Mouse (Mus musculus): ENCODE measurements around the gene Naa20. TPM values are rescaled to one million over a fixed set of nuclear protein-coding genes. Genes with fewer than 3 reads are reported as not detected.
"Not testable (repeated sequence)": the region's sequence is repeated elsewhere in the genome, so short reads cannot be mapped to it uniquely, and the experiment has no call there.

Gene Naa20
- total RNA-seq, 2 experiments from 2014 or later: 89.1 to 93.7 TPM

DNA sequence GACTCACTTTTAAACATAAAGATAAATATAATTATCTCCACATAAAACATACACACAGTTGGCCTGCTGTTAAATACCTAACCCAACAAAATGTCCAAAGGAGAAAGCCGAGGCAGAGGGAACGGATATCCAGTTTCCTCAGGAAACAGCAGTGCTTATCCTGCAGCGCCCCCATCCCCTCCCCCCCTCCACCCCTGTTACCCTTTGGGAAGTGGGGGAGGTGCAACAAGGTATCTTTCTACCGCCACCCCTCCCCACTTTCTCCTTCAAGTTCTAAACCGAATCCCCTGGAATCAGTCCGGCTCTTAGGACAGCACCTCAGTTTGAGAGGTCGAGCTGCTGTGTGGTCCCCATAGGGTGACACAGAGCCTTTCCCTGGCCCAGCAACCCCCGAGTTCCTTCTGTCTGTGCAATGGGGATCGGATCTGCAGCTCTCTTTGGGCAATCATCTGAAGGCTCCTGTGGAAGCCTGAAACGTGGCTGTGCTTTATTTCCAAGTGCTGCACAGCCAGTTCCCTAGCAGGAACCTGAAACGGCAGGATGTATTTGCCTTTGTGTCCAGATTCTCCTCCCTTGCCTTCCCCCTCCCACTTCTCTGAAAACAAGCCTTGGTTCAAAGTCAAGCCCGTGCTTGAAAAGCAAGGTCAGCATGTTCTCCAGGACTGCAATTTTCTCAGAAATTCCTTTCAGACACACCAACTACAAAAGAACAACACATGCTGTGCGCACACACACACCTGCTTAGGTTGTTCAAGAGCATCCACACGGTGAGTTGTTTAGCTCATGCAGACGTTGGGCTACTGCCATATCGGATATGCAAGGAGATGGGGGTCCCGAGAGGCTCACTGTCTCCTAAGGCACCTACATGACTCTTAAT lies 17.6 kb upstream of the Naa20 start:
- no peak for DNase-seq
- intact Hi-C loops (cut with DNase I): no loop called here

DNA sequence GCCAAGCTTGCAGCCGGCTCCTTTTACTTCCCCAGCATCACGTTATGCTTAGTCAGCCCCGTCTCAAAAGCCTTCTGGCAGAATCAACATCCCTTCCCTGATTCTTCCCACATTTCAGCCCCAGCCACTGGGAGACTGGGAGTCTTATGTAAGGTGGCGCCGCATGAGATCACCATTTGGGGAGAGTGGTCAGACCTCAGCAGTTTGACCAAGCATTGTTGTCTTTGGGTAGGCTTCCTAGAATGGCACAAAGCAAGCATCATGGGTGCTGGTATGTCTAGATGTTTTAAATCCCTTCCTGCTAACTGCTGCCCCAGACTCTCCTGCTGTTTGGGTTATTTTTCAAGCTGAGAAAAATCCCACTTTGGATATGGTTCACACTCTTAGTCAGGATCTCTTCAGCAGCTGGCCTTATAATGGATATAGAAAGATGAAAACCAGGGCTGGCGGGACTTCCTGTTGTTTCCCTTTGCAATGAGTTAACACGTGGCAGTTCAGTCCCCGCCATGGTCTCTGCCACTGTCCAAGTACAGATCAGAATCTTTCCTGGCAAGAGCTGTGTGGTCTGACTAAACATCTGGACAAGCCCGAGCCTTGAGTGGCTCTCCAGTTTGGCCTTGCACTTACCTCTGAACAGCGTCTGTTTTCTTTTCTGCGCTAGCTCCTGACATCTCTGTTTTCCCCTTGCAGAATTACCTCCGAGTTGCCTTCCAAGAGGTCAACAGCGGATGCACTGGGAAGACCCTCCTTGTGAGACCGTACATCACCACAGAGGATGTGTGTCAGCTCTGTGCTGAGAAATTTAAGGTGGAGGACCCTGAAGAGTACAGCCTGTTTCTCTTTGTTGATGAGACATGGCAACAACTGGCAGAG lies 16.8 kb upstream of the Naa20 start:
- intact Hi-C loops (cut with DNase I): loop anchor here (5.0 kb wide), 1 partner anchor 33 kb away; no protein-coding TSS in a partner anchor
- peak; percentile 55 to 64 for DNase-seq

GRCm38 (mm10) chr2:145887937-145888765 lies 13.7 kb upstream of the Naa20 start:
- intact Hi-C loops (cut with DNase I): loop anchor here (2.0 to 5.0 kb wide), 2 partner anchors 15 to 36 kb away; partner anchors contain the start of gene Naa20
- peak; percentile 67 to 77 for DNase-seq

DNA sequence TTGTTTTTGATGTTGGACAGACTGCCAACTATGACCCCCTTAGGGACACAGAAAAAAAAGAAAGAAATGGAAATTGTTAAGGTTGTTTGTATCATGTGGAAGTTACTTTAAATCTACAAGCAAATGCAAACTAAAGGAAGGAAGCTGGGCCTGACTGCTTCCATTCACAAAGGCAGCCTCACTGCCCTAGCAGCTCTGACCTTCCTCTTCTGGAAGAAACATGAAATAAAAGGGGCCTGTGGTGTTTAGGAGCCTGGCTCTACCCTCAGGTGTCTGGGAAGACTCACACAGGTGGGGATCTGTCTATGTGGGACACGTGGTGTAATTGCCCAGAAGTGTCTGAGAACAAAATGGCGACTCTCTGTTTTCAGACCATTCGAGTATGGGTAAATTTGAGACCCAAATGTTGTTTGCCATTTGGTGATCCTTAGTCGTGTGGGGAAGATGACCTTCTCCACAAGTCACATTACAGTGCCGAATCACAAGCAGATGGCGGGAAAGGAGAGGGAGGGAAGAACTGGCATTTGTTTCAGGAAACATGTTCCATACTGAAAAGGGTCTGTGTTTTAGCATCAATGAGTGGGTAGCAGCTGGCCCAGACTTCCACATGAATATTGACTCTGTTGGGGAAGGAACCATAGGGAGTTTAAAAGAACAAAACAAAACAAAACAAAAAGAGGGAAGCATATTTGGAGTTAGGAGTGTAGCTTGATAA lies 13.0 kb upstream of the Naa20 start:
- DNase-seq: peak; percentile 27 to 44
- intact Hi-C loops (cut with DNase I): loop anchor here (2.0 to 5.0 kb wide), 2 partner anchors 14 to 37 kb away; partner anchors contain the start of gene Naa20

- DNase-seq: no peak
- intact Hi-C loops (cut with DNase I): no loop called here
These were observed 11.3 kb upstream of the Naa20 start for GRCm38 (mm10) chr2:145890571-145890970.

DNA sequence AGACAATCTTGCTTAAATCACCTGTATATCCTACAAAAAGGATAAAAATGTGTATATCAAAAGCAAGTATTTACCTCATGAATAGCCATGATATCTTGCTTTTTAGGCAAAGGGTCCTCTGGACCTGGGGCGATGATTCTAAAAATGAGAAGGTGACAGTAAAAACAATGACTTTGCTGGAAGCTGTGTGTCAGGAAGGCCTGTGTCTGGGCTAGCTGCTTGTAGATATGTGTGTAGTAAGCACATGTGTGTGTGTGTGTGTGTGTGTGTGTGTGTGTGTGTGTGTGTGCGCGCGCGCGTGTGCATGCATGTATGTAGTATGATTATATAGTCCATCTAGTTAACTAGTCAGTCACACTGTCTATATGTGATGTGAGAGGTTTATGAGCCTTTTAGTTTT lies 8.1 kb upstream of the Naa20 start:
- intact Hi-C loops (cut with DNase I): no loop called here
- DNase-seq: no peak

DNA sequence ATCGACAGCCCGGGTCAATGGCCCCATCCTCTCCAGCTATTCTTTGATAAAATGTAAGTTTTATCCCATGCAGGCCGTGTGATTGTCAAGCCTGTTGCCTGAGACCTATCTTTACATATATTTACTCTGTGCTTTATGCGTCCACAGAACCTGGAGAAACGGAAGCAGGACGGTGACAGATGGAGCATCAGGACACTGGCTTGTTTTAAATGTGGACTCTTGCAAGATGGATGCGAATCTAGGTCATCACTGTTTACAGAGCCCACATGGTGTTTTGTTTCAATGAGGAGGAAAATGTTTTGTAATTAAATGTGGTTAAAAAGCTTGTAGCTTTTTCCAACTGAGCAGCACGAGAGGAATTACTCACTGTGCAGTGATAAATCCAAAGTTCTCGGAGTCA lies 3.8 kb upstream of the Naa20 start:
- no peak for DNase-seq
- intact Hi-C loops (cut with DNase I): no loop called here

DNA sequence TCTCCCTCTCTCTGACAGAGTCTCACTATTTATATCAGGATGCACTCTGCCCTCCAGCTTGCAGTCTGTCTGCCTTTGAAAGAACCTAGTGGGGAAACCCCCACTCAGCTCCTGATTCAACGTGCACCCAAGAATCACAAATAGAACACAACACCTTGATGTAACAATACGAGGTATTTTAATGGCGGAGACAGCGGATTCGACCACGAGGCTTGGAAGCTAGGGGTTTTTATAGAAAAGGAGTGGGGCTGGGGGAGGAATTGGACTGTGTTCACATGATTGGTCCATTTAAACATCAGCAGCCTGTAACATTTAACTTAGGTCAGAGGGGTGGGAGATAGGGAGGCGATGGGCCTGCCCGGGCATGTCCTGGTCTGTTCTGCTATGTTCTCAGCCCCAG lies 1.6 kb upstream of the Naa20 start:
- DNase-seq: not testable (repeated sequence)
- intact Hi-C loops (cut with DNase I): loop anchor here (5.0 kb wide), 1 partner anchor 203 kb away; no protein-coding TSS in a partner anchor

DNA sequence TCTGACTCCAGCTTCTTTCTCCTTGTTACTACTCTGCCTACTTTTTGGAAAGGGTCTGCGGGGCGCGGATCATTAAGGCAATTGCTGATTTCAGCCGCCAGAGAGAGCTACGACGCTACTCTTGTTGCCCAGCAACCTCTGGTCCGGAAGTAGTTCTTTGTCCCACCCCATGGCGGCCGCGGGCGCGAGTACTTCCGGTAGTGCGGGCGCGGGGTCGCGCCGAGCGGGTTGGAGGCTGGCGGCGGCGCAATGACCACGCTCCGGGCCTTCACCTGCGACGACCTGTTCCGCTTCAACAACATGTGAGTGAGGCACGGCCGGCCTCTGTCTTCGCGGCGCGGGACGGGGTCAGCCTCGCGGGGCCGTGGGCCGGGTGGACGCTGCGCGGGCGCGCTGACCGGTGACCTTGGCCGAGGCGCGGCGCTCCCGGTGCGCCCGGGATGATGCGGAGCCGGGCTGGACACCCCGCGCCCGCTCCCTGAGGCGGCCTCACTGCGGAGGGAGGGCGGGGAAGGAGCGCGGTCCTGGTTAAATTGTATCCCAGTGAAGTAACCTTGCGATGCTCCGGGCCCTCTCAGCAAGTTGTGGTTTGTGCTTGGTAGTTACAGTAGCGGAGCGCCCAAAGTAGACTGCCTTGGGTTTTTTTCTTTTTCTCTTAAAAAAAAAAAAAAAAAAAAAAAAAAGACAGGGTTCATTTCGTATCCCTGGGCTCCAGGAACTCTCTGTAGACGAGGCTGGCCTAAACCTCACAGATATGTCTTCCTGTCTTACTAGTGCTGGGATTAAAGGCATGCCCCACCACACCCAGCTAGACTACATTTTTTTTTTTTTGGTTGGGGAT lies 1.4 kb downstream of the Naa20 start:
- peak; percentile 88 to 91 for DNase-seq
- intact Hi-C loops (cut with DNase I): loop anchor here (2.0 to 5.0 kb wide), 3 partner anchors 14 to 206 kb away; no protein-coding TSS in a partner anchor

GRCm38 (mm10) chr2:145903983-145904616 lies 2.2 kb downstream of the Naa20 start:
- intact Hi-C loops (cut with DNase I): loop anchor here (2.0 to 5.0 kb wide), 4 partner anchors 15 to 207 kb away; no protein-coding TSS in a partner anchor
- DNase-seq: no peak

DNA sequence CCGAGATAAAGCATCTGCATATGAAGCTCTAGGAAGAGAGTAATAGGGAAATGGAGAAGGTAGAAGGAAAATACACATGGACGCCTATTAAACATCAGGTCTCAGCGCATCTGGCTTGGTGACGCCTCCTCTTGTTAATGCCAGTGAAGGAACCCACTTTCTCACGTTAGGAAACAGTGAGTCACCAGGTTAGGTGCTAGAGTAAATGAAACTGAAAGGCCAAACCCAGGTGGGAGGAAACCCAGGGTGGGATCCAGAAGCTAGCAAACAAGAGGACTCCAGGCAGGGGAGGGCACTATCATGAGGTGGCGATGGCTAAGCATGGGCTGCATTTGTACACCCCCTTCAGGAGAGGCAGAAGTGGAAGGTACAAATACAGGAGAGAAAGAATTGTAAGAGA lies 3.3 kb downstream of the Naa20 start:
- intact Hi-C loops (cut with DNase I): loop anchor here (2.0 kb wide), 1 partner anchor 26 kb away; no protein-coding TSS in a partner anchor
- no peak for DNase-seq

DNA sequence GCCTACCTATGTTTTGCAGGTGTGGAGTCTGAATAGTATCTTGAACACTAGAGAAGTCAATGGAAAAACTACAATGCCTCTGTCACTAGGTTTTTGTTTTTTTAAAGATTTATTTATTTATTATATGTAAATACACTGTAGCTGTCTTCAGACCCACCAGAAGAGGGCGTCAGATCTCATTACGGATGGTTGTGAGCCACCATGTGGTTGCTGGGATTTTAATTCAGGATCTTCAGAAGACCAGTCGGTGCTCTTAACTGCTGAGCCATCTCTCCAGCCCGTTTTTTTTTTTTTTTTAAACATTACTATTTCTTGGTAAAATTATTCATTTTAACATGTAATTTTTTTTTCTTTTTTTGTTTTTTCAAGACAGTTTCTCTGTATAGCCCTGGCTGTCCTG lies 4.0 kb downstream of the Naa20 start:
- not testable (repeated sequence) for DNase-seq
- intact Hi-C loops (cut with DNase I): loop anchor here (2.0 kb wide), 1 partner anchor 25 kb away; no protein-coding TSS in a partner anchor

- intact Hi-C loops (cut with DNase I): no loop called here
- DNase-seq: no peak
These were observed 19.2 kb downstream of the Naa20 start for GRCm38 (mm10) chr2:145920941-145921650.

- intact Hi-C loops (cut with DNase I): loop anchor here (10.0 kb wide), 1 partner anchor 580 kb away; the partner anchor contains the start of gene Ralgapa2
- peak; percentile 93 to 95 for DNase-seq
These were observed 32.7 kb downstream of the Naa20 start, which contains the start of the genes Cfap61 and Crnkl1 for GRCm38 (mm10) chr2:145934339-145935231. TSS of gene Cfap61 (plus strand) at chr2:145934784. TSS of gene Crnkl1 (minus strand) at chr2:145935014.

GRCm38 (mm10) chr2:145936975-145937374 lies 35.1 kb downstream of the Naa20 start:
- peak; percentile 13 to 26 for DNase-seq
- intact Hi-C loops (cut with DNase I): loop anchor here (10.0 kb wide), 1 partner anchor 578 kb away; the partner anchor contains the start of gene Ralgapa2

- DNase-seq: no peak
- intact Hi-C loops (cut with DNase I): no loop called here
These were observed 39.5 kb downstream of the Naa20 start for GRCm38 (mm10) chr2:145941403-145941802.
